Mouse (Mus musculus): ENCODE data around the gene Gm49383. TPM values are rescaled to one million over a fixed set of nuclear protein-coding genes. Genes with fewer than 3 reads are reported as not detected.

The Gm49383 gene
- polyA plus RNA-seq, 1 experiment from 2014 or later, result 24.7 TPM

GRCm38 (mm10) chr12:69192637-69193036, 4.3 kb downstream of the Gm49383 start:
- no peak overlapping the region for H3K27ac ChIP-seq
- no peaks in the 10 kb centered on the region for H3K9me3 ChIP-seq (replicated peaks)
- H3K4me1 ChIP-seq, result peaks cover 9% of the 10 kb centered on the region
- no peak overlapping the region for H3K4me2 ChIP-seq (replicated peaks)
- no peak overlapping the region for H3K9ac ChIP-seq
- ATAC-seq (ENCODE audit: low FRiP score), result no peak
- peaks cover 24% of the 10 kb centered on the region for H3K36me3 ChIP-seq
- H3K4me3 ChIP-seq, result no peak overlapping the region
- WGBS, result 92% methylated on average over 2 of the region's 2 CpGs
- H3K27me3 ChIP-seq, result no peaks in the 10 kb centered on the region

DNA sequence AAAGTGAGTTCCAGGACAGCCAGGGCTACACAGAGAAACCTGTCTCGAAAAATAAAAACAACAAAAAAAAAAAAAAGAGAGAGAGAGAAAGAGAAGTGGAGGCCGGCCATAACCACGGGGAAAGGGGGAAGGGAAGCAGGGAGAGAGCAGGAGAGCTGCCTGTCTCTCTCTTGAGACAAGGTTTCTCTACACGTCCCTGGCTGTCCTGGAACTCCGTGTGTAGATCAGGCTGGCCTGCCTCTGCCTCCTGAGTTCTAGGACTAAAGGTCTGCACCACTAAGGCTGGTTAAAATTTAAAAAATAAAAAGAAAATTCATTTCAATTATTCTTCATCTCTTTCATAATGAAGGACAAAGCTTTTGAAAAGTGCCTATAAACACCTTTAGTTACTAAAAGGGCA, 5.5 kb downstream of the Gm49383 start:
- no peaks in the 10 kb centered on the region for H3K27me3 ChIP-seq
- peaks cover 24% of the 10 kb centered on the region for H3K36me3 ChIP-seq
- WGBS, result 96% methylated on average over 5 of the region's 5 CpGs
- H3K27ac ChIP-seq, result no peak overlapping the region
- H3K9me3 ChIP-seq (replicated peaks), result no peaks in the 10 kb centered on the region
- no peak for ATAC-seq (ENCODE audit: low FRiP score)
- no peak overlapping the region for H3K4me3 ChIP-seq
- no peak overlapping the region for H3K4me2 ChIP-seq (replicated peaks)
- no peak overlapping the region for H3K9ac ChIP-seq
- peaks cover 14% of the 10 kb centered on the region for H3K4me1 ChIP-seq

- no peak overlapping the region for H3K4me2 ChIP-seq (replicated peaks)
- H3K4me1 ChIP-seq, result peaks cover 8% of the 10 kb centered on the region
- peaks cover 24% of the 10 kb centered on the region for H3K36me3 ChIP-seq
- no peaks in the 10 kb centered on the region for H3K9me3 ChIP-seq (replicated peaks)
- no peak overlapping the region for H3K9ac ChIP-seq
- H3K4me3 ChIP-seq, result no peak overlapping the region
- H3K27ac ChIP-seq, result no peak overlapping the region
- H3K27me3 ChIP-seq, result no peaks in the 10 kb centered on the region
- ATAC-seq (ENCODE audit: low FRiP score), result no peak
- 96% methylated on average over 1 of the region's 1 CpGs for WGBS
Measured at GRCm38 (mm10) chr12:69190522-69190921, 6.4 kb downstream of the Gm49383 start.

- Histone ChIP-seq H3K27ac (no peak overlapping the region), H3K4me3 (no peak overlapping the region), H3K36me3 (peaks cover 24% of the 10 kb centered on the region), H3K4me2 (replicated peaks) (no peak overlapping the region), H3K27me3 (no peaks in the 10 kb centered on the region), H3K4me1 (peaks cover 13% of the 10 kb centered on the region), H3K9me3 (replicated peaks) (no peaks in the 10 kb centered on the region), H3K9ac (no peak overlapping the region)
- WGBS, result 91% methylated on average over 9 of the region's 9 CpGs
- ATAC-seq (ENCODE audit: low FRiP score), result no peak
Measured at GRCm38 (mm10) chr12:69190074-69190473, 6.8 kb downstream of the Gm49383 start.

DNA sequence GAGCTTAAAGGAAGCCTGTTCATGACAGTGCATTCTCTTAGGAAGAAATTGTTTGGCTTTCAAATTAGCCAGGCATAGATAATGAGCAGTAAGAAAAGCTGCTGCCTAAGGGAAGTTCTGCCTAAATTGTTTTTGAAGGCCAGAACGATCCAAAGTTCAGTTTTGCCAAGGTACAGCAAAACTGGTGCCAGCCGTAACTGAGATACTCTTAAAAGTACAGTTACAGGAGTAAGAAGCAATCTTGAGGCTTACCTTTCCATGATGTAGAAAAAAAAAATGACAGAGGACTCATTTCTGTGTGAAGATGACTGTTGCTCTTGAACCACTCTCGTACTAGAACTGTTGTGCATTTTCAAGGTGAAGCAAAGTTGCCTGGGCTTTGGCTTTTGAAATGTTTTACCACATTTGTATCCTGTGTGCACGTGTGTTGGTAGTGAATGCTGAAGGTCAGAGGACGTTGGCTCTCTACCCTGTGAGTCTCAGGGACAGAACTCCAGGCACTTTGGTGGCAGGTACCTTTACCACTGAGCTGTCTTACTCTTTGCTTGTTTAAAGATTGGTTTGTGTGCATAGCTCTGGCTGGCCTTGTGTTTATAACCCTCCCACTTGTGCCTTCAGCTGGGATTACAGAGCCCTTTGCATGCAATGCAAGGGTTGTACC, 10.0 kb downstream of the Gm49383 start:
- H3K36me3 ChIP-seq, result peaks cover 24% of the 10 kb centered on the region
- H3K9ac ChIP-seq, result no peak overlapping the region
- no peaks in the 10 kb centered on the region for H3K9me3 ChIP-seq (replicated peaks)
- no peak for ATAC-seq (ENCODE audit: low FRiP score)
- peaks cover 19% of the 10 kb centered on the region for H3K4me1 ChIP-seq
- 78% methylated on average over 5 of the region's 5 CpGs for WGBS
- H3K27me3 ChIP-seq, result no peaks in the 10 kb centered on the region
- H3K27ac ChIP-seq, result no peak overlapping the region
- no peak overlapping the region; the same call in 1 of the 2 replicates for H3K4me2 ChIP-seq (replicated peaks)
- no peak overlapping the region for H3K4me3 ChIP-seq

- Histone ChIP-seq H3K9ac (peak overlapping the region; percentile 95; the same call in 1 of the 2 replicates), H3K9me3 (replicated peaks) (no peaks in the 10 kb centered on the region), H3K4me2 (replicated peaks) (peak overlapping the region; percentile 92), H3K4me3 (peak overlapping the region; percentile 91), H3K27ac (no peak overlapping the region), H3K27me3 (no peaks in the 10 kb centered on the region), H3K36me3 (peaks cover 22% of the 10 kb centered on the region), H3K4me1 (peaks cover 19% of the 10 kb centered on the region)
- no peak for ATAC-seq (ENCODE audit: low FRiP score)
- 79% methylated on average over 7 of the region's 7 CpGs for WGBS
Measured at GRCm38 (mm10) chr12:69185371-69185770, 11.5 kb downstream of the Gm49383 start.

- WGBS, result 2% methylated on average over 84 of the region's 86 CpGs
Measured at GRCm38 (mm10) chr12:69184342-69185295, 12.3 kb downstream of the Gm49383 start.

DNA sequence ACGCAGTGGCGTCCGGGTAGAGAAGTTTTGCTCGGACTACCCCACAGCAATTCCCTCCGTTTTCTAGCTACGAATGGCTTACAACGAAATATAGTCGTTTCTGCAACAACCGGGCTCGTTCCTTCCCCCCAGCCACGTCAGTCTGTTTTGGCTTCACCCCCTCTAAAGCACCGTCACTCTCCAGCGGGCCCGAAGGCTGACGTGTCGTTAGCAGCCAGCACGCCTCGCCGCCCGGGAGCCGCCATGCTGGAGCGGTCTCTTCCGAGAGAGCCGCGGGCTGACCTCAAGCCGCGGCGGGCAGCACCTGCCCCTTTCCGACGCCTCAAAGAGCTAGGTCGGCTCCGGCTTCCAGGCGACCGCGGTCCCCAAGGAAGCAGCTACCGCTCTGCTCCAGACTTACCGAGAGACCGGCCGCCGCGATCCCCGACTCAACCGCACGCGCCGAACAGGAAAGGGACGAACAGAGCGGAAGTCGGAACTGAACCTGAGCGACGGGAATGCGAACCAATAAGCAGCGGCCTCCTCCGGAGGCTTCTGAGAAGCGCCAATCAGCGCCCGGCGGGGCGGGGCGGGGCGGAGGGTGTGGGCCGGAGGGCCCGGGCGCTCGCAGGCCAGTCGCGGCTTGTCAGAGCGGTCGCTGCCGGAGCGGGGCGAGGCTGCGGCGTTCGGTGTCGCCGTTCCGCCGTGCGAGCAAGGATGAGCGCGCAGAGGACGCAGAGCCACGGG, 13.2 kb downstream of the Gm49383 start, which contains the start of the genes Rpl36al and Mgat2:
TSS of gene Rpl36al (minus strand) at position 501 of the 726 bp plus-strand sequence.
TSS of gene Mgat2 (plus strand) at position 575 of the 726 bp plus-strand sequence.
- H3K4me2 ChIP-seq (replicated peaks), result peak within 1 kb of the TSS; percentile 92
- H3K27ac ChIP-seq, result peak within 1 kb of the TSS; percentile 95
- peak within 1 kb of the TSS; percentile 95 for H3K9ac ChIP-seq
- ATAC-seq (ENCODE audit: low FRiP score), result peak; percentile 99
- peaks cover 19% of the 10 kb centered on the region for H3K4me1 ChIP-seq
- H3K36me3 ChIP-seq, result peaks cover 14% of the 10 kb centered on the region
- 1% methylated on average over 84 of the region's 84 CpGs for WGBS
- peak within 1 kb of the TSS; percentile 91 for H3K4me3 ChIP-seq
- no peaks in the 10 kb centered on the region for H3K27me3 ChIP-seq
- H3K9me3 ChIP-seq (replicated peaks), result no peaks in the 10 kb centered on the region

More at GRCm38 (mm10) chr12:69184342-69185295, 12.3 kb downstream of the Gm49383 start:
- Histone ChIP-seq H3K4me2 (replicated peaks) (peak overlapping the region; percentile 92), H3K9ac (peak overlapping the region; percentile 95), H3K27me3 (no peaks in the 10 kb centered on the region), H3K9me3 (replicated peaks) (no peaks in the 10 kb centered on the region), H3K36me3 (peaks cover 14% of the 10 kb centered on the region), H3K4me3 (peak overlapping the region; percentile 91), H3K4me1 (peaks cover 19% of the 10 kb centered on the region), H3K27ac (peak overlapping the region; percentile 95)
- peak; percentile 64 for ATAC-seq (ENCODE audit: low FRiP score)

GRCm38 (mm10) chr12:69181800-69182199, 15.1 kb downstream of the Gm49383 start:
- Histone ChIP-seq H3K27me3 (no peaks in the 10 kb centered on the region), H3K36me3 (peaks cover 9% of the 10 kb centered on the region)
- ATAC-seq (ENCODE audit: low FRiP score), result no peak

GRCm38 (mm10) chr12:69179371-69179770, 17.5 kb downstream of the Gm49383 start:
- no peak overlapping the region for H3K4me3 ChIP-seq
- H3K9me3 ChIP-seq (replicated peaks), result no peaks in the 10 kb centered on the region
- no peak overlapping the region for H3K9ac ChIP-seq
- H3K27ac ChIP-seq, result no peak overlapping the region
- 80% methylated on average over 12 of the region's 12 CpGs for WGBS
- H3K36me3 ChIP-seq, result peaks cover 9% of the 10 kb centered on the region
- H3K4me1 ChIP-seq, result peaks cover 3% of the 10 kb centered on the region; the same call in 1 of the 2 replicates
- H3K4me2 ChIP-seq (replicated peaks), result no peak overlapping the region
- no peak for ATAC-seq (ENCODE audit: low FRiP score)
- H3K27me3 ChIP-seq, result no peaks in the 10 kb centered on the region

More at GRCm38 (mm10) chr12:69181800-69182199, 15.1 kb downstream of the Gm49383 start:
- Histone ChIP-seq H3K9ac (no peak overlapping the region), H3K4me3 (no peak overlapping the region), H3K4me2 (replicated peaks) (no peak overlapping the region), H3K4me1 (peaks cover 14% of the 10 kb centered on the region), H3K27ac (no peak overlapping the region), H3K9me3 (replicated peaks) (no peaks in the 10 kb centered on the region)
- 87% methylated on average over 4 of the region's 4 CpGs for WGBS

GRCm38 (mm10) chr12:69177526-69177925, 19.4 kb downstream of the Gm49383 start:
- Histone ChIP-seq H3K9me3 (replicated peaks) (no peaks in the 10 kb centered on the region), H3K4me1 (no peaks in the 10 kb centered on the region), H3K36me3 (peaks cover 9% of the 10 kb centered on the region), H3K4me2 (replicated peaks) (no peak overlapping the region), H3K27ac (no peak overlapping the region), H3K27me3 (no peaks in the 10 kb centered on the region), H3K4me3 (no peak overlapping the region), H3K9ac (no peak overlapping the region)
- ATAC-seq (ENCODE audit: low FRiP score), result no peak
- WGBS, result 74% methylated on average over 3 of the region's 3 CpGs

DNA sequence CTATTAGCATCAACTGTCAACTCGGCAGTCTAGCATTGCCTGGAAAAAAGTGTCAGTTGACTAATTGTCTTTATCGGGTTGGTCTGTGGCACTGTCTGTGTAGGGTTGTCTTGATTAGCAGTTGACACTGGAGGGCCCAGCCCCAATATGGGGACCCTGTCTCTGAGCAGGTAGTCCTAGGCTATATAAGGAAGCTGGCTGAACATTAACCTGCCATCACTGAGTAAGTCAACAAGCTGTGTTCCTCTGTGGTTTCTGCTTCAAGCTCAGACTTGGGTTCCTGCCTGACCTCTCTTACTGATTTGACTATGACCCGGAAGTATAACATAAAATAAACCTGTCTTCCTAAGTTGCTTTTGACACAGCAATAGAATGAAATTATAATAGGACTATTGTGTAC, 20.9 kb downstream of the Gm49383 start:
- WGBS, result 96% methylated on average over 3 of the region's 3 CpGs
- no peaks in the 10 kb centered on the region for H3K9me3 ChIP-seq (replicated peaks)
- no peak for ATAC-seq (ENCODE audit: low FRiP score)
- H3K9ac ChIP-seq, result no peak overlapping the region
- peaks cover under 1% of the 10 kb centered on the region; the same call in 1 of the 2 replicates for H3K36me3 ChIP-seq
- no peaks in the 10 kb centered on the region for H3K27me3 ChIP-seq
- no peak overlapping the region for H3K27ac ChIP-seq
- no peak overlapping the region for H3K4me2 ChIP-seq (replicated peaks)
- no peaks in the 10 kb centered on the region for H3K4me1 ChIP-seq
- no peak overlapping the region for H3K4me3 ChIP-seq
